Mouse (Mus musculus) cerebellum, postnatal 36 days (tissue): ENCODE measurements around the gene Sfi1.
"Not testable (repeated sequence)": the region's sequence is repeated elsewhere in the genome, so short reads cannot be mapped to it uniquely, and the experiment has no call there.

Experiments used
- DNase-seq, 2 experiments: peaks; one replicate each; pipeline ENCODE4 v3.0.0; 2021 to 2022; ENCODE audit warnings: mixed read lengths in 2 of 2

The Sfi1 gene

DNA sequence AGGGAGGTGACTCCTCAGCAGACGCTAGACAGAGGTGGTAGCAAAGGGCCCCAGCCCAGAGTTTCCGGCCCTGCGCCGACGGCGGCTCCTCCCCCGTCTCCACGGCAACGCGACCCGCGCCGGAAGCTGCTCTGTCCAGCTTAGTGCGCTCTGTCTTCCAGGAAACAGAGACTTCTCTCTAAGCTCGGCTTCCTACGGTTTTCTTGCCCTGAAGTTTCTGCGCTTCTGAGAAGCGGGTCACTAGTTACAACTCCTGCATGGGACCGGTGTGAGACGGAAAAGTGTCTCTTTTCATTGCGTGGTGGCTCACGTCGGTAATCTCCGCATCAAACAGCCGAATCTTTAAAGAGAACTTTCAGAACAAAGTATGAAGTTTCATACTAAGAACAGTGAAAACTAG is at the start of gene Sfi1:
Gene Sfi1, minus strand, starts transcription at position 101 of the 400 bp plus-strand sequence.
- no peak for DNase-seq

DNA sequence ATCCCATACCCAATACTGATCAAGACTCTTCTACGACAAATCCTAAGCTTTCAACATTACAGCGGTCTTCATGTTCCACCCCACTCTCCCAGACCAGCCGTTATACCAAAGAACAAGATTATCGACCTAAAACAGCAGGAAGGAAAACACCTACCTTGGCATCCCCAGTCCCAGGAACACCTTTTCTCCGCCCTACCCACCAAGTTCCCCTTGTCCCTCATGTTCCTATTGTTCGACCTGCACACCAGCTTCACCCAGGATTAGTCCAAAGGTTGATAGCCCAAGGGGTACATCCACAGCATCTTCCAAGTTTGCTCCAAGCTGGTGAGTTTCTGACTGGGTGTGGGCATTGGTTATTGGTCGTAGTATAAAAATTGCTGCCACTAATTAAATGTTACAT is 49.1 kb upstream of the Sfi1 start:
- DNase-seq, result no peak

DNA sequence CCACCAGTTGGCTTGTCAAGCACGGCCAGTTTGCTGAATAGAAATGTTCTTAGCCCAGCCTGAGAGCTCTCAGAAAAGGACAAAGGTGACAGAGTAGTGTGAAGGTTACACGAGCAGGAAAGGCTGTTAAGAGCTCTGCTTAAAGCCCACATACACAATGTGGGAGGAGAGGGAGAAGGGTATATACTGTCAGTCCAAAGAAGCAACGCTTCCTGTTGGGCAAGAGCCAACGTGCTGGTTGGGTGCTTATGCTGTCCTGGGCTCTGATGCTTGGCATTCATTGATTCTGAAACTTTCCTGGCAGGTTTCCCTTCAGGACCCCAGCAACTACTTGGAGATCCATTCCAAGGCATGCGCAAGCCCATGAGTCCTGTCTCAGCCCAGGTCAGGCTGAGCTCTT is 42.0 kb upstream of the Sfi1 start:
- no peak for DNase-seq

- DNase-seq, result no peak
These were observed 40.4 kb upstream of the Sfi1 start for GRCm38 (mm10) chr11:3233704-3234103.

- DNase-seq, result no peak
These were observed 39.0 kb upstream of the Sfi1 start for GRCm38 (mm10) chr11:3232248-3232647.

- no peak for DNase-seq
These were observed 33.9 kb upstream of the Sfi1 start for GRCm38 (mm10) chr11:3227113-3227512.

- DNase-seq, result no peak
These were observed 29.8 kb upstream of the Sfi1 start for GRCm38 (mm10) chr11:3223105-3223504.

DNA sequence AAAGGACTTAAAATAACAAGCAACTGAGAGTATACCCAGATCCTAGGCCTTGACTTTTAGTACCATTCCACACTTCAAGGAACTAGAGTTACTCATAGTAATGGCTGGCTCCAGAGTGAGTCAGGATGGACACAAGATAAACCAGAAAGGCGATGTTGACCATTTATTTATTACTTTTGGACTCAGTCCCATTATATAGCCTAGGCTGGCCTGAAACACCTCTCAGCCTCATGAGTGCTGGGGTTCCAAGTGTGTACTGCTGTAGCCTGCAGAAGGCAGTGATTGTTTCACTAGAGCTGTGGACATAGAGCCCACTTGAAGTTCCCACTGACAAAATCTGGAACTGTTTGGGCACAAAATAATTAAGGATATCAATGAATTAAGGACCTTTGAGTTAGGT is 19.3 kb upstream of the Sfi1 start:
- no peak for DNase-seq

DNA sequence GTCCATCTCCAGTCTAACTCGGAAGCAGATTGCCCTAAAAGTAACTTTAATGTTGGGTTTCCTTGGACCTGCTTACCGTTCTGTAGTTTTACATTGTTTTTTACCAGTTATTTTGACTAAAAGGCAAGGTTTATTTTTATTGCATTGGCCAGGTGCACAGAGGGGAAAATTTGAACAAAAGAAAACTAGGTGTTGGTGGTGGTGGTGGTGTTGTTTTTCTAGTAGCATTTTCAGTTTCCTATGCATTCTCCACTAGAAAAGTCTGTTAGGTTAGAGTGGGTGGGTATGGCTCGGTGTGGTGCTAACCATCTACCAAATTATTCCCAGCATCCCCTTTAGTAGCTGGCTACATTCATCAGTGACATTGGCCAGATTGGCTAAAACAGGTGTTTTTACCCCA is 13.5 kb upstream of the Sfi1 start:
- no peak for DNase-seq

DNA sequence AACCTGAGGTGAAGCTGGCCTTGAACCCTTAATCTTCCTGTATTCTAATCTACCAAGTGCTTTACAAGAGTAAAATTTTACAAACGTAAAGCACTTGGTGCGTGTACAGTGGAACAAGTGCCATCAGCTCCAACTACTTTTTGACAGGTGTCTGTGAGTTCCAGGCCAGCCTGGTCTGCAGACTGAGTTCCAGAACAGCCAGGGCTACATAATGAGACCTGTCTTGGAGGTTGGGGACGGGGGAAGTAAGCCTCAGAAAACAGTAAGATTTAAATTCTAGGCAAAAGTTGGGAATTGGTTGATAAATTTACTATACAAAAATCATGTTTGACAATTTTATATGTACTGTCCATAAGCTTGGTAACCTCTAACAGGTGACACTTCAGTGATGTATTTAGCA is 11.9 kb upstream of the Sfi1 start:
- DNase-seq, result no peak

GRCm38 (mm10) chr11:3203771-3204170 is 10.5 kb upstream of the Sfi1 start:
- DNase-seq, result no peak

GRCm38 (mm10) chr11:3202781-3203441 is 9.6 kb upstream of the Sfi1 start:
- DNase-seq, result peak; percentile 51 to 63

DNA sequence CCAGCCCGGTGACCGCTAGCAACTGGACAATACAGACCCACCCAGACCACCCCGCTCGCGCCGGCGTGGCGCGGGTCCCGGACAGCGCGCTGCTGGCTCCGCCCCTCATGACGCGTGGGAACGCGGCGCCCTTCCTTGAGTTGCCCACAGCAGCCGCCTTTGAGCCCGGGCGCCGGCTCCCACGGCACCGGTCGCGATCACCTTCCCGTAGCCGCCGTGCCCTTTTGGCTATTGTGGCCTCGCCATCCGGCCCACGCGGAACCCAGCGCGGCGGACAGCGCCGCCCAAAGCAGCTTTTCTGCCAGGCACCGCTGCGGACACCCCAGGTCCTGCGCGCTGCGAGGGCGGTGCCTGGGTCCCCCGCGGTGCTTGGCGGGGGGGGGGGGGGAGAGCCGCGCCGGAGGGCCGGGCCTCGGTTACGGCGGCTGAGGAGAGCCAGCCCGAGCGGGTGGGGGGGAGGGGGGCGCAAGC is 9.0 kb upstream of the Sfi1 start, which contains the start of gene Eif4enif1:
Gene Eif4enif1, plus strand, starts transcription at position 162 of the 471 bp plus-strand sequence.
- DNase-seq, result peak; percentile 87 to 91

DNA sequence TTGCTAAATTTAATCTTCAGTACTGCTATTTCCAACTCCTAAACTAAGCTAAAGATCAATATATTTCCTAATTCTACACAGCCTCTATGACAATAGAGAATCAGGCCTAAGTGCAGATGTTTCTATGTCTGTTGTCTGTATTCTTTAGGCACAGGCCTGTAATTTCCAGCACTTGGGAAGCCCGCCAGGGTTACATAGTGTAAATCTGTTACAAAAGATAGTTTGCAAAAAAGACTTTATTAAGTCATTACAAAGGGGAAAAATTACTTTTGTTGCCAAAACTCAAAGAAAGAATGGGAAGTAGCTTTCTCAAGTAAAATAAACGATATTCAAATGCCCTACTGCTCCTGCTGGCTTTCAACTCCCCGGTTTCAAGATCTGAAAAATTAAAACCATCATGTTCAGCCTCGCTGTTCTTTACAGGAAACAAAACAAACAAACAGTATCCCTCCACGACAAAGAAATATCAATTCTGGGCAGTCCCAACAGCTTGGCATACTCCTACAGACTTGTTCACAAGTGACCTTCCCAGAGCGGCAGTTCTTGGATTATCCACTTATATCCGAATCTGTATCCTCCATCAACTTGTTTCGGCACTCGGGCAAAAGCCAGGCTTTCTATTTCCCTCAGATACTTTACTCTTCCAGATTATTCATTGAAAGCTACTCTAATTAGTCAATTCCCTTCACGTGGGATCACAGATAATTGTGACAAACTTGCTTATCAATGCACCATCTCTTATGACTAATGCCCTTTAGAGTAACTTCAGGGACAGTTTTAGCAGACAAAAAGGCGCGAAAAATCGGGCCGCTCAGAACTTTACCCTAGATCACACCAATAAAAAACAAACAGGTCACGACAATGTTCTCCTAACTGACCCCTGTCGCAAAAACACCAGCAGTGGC is 8.3 kb upstream of the Sfi1 start:
- peak; percentile 12 to 18 for DNase-seq

- DNase-seq, result not testable (repeated sequence)
These were observed 7.4 kb upstream of the Sfi1 start for GRCm38 (mm10) chr11:3200636-3201035.

GRCm38 (mm10) chr11:3182707-3183106 is 10.6 kb downstream of the Sfi1 start:
- not testable (repeated sequence) for DNase-seq

GRCm38 (mm10) chr11:3181971-3182370 is 11.3 kb downstream of the Sfi1 start:
- peak; percentile 13 to 28 for DNase-seq

DNA sequence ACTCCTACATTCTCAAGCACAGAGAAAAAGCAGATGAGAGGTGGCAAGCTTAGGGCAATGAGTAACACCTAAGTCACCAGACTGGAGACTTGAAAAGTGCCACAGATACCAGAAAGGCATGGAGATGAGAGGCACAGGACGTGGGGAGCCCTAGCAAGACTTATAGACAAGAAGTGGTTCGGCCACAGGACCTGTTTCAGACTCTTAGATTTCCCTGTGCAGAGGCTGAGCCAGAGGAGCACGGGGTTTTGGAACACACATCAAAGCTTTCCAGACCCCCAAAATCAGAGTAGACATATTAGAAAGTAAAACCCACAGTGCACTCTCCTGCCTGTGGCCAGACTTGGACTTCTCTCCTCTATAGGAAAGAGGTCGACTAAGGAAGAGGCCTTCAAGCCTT is 12.0 kb downstream of the Sfi1 start:
- DNase-seq, result peak; percentile 50 to 57

GRCm38 (mm10) chr11:3180510-3181160 is 12.6 kb downstream of the Sfi1 start:
- not testable (repeated sequence) for DNase-seq

GRCm38 (mm10) chr11:3179726-3180092 is 13.6 kb downstream of the Sfi1 start:
- peak in 1 of 2 experiments; percentile 10 for DNase-seq

- DNase-seq, result not testable (repeated sequence)
These were observed 14.1 kb downstream of the Sfi1 start for GRCm38 (mm10) chr11:3178968-3179725.
